Mouse (Mus musculus): ENCODE measurements around the gene Fam92b. TPM values are rescaled to one million over a fixed set of nuclear protein-coding genes. Genes with fewer than 3 reads are reported as not detected.
A peak's percentile ranks its signal among the peaks of the same experiment; 100 is the strongest.

Gene Fam92b
- polyA plus RNA-seq, 1 experiment from 2014 or later, result 1.3 TPM

- Histone ChIP-seq H3K27me3 (peaks cover 55% of the 10 kb centered on the region), H3K36me3 (no peaks in the 10 kb centered on the region), H3K9me3 (no peaks in the 10 kb centered on the region), H3K4me1 (peaks cover 20% of the 10 kb centered on the region), H3K4me3 (no peak overlapping the region), H3K4me2 (no peak overlapping the region), H3K9ac (no peak overlapping the region), H3K27ac (no peak overlapping the region)
- ATAC-seq (ENCODE audit: insufficient number of reproducible peaks, insufficient read depth, low FRiP score, low TSS enrichment, low read depth), result no peak
- 74% methylated on average over 1 of the region's 1 CpGs for WGBS
Observed at GRCm38 (mm10) chr8:120173195-120173594, 4.1 kb downstream of the Fam92b start.

- 35% methylated on average over 8 of the region's 8 CpGs for WGBS
- no peak overlapping the region for H3K4me2 ChIP-seq
- no peak overlapping the region for H3K9ac ChIP-seq
- no peaks in the 10 kb centered on the region for H3K36me3 ChIP-seq
- H3K4me1 ChIP-seq, result peaks cover 9% of the 10 kb centered on the region
- no peaks in the 10 kb centered on the region for H3K9me3 ChIP-seq
- ATAC-seq (ENCODE audit: insufficient number of reproducible peaks, insufficient read depth, low FRiP score, low TSS enrichment, low read depth), result no peak
- H3K27ac ChIP-seq, result no peak overlapping the region
- no peak overlapping the region for H3K4me3 ChIP-seq
- peaks cover 33% of the 10 kb centered on the region for H3K27me3 ChIP-seq
Observed at GRCm38 (mm10) chr8:120169119-120169518, 8.1 kb downstream of the Fam92b start.

- Histone ChIP-seq H3K27ac (no peak overlapping the region), H3K9me3 (no peaks in the 10 kb centered on the region), H3K4me3 (no peak overlapping the region), H3K9ac (no peak overlapping the region), H3K4me2 (no peak overlapping the region), H3K4me1 (peaks cover 9% of the 10 kb centered on the region), H3K27me3 (peaks cover 30% of the 10 kb centered on the region), H3K36me3 (no peaks in the 10 kb centered on the region)
- 0 out of 2 replicates have a peak, but pooled peaks have one; percentile 43 for ATAC-seq (ENCODE audit: insufficient number of reproducible peaks, insufficient read depth, low FRiP score, low TSS enrichment, low read depth)
- WGBS, result 39% methylated on average over 5 of the region's 5 CpGs
Observed at GRCm38 (mm10) chr8:120167821-120168220, 9.4 kb downstream of the Fam92b start.

GRCm38 (mm10) chr8:120167136-120167535 lies 10.1 kb downstream of the Fam92b start:
- no peak overlapping the region for H3K9ac ChIP-seq
- H3K27me3 ChIP-seq, result peaks cover 31% of the 10 kb centered on the region
- ATAC-seq (ENCODE audit: insufficient number of reproducible peaks, insufficient read depth, low FRiP score, low TSS enrichment, low read depth), result no peak
- no peak overlapping the region for H3K4me3 ChIP-seq
- H3K4me1 ChIP-seq, result peaks cover 9% of the 10 kb centered on the region
- H3K27ac ChIP-seq, result no peak overlapping the region
- WGBS, result 85% methylated on average over 8 of the region's 8 CpGs
- no peak overlapping the region for H3K4me2 ChIP-seq
- no peaks in the 10 kb centered on the region for H3K9me3 ChIP-seq
- H3K36me3 ChIP-seq, result no peaks in the 10 kb centered on the region

GRCm38 (mm10) chr8:120164026-120164425 lies 13.2 kb downstream of the Fam92b start:
- Histone ChIP-seq H3K9ac (no peak overlapping the region), H3K4me3 (no peak overlapping the region), H3K36me3 (no peaks in the 10 kb centered on the region), H3K4me1 (peaks cover 15% of the 10 kb centered on the region), H3K4me2 (no peak overlapping the region), H3K27me3 (peaks cover 30% of the 10 kb centered on the region), H3K9me3 (no peaks in the 10 kb centered on the region), H3K27ac (no peak overlapping the region)
- ATAC-seq (ENCODE audit: insufficient number of reproducible peaks, insufficient read depth, low FRiP score, low TSS enrichment, low read depth), result no peak
- 78% methylated on average over 5 of the region's 5 CpGs for WGBS

- no peak for ATAC-seq (ENCODE audit: insufficient number of reproducible peaks, insufficient read depth, low FRiP score, low TSS enrichment, low read depth)
- Histone ChIP-seq H3K27me3 (peaks cover 24% of the 10 kb centered on the region; the same call in 1 of the 2 replicates), H3K9me3 (no peaks in the 10 kb centered on the region), H3K4me3 (no peak overlapping the region), H3K4me2 (no peak overlapping the region), H3K9ac (no peak overlapping the region), H3K4me1 (peaks cover 15% of the 10 kb centered on the region), H3K36me3 (no peaks in the 10 kb centered on the region), H3K27ac (no peak overlapping the region)
- 66% methylated on average over 8 of the region's 8 CpGs for WGBS
Observed at GRCm38 (mm10) chr8:120163376-120163775, 13.9 kb downstream of the Fam92b start.

- no peak overlapping the region for H3K9ac ChIP-seq
- no peak overlapping the region for H3K4me2 ChIP-seq
- 0 out of 2 replicates have a peak, but pooled peaks cover 17% of the 10 kb centered on the region for H3K27me3 ChIP-seq
- no peak overlapping the region for H3K4me3 ChIP-seq
- H3K27ac ChIP-seq, result no peak overlapping the region
- no peaks in the 10 kb centered on the region for H3K9me3 ChIP-seq
- ATAC-seq (ENCODE audit: insufficient number of reproducible peaks, insufficient read depth, low FRiP score, low TSS enrichment, low read depth), result no peak
- no peaks in the 10 kb centered on the region for H3K36me3 ChIP-seq
- WGBS, result 85% methylated on average over 5 of the region's 5 CpGs
- 0 out of 2 replicates have a peak, but pooled peaks cover 7% of the 10 kb centered on the region for H3K4me1 ChIP-seq
Observed at GRCm38 (mm10) chr8:120162404-120162752, 14.9 kb downstream of the Fam92b start.

- 79% methylated on average over 16 of the region's 16 CpGs for whole genome bisulfite sequencing
- Histone ChIP-seq H3K4me3 (no peak overlapping the region), H3K4me1 (0 out of 2 replicates have a peak, but pooled peaks cover 7% of the 10 kb centered on the region), H3K36me3 (no peaks in the 10 kb centered on the region), H3K9ac (no peak overlapping the region), H3K4me2 (no peak overlapping the region), H3K27ac (no peak overlapping the region), H3K27me3 (0 out of 2 replicates have a peak, but pooled peaks cover 11% of the 10 kb centered on the region), H3K9me3 (no peaks in the 10 kb centered on the region)
- no peak for ATAC-seq (ENCODE audit: insufficient number of reproducible peaks, insufficient read depth, low FRiP score, low TSS enrichment, low read depth)
Observed at GRCm38 (mm10) chr8:120161658-120162403, 15.4 kb downstream of the Fam92b start.

- no peak overlapping the region for H3K4me3 ChIP-seq
- H3K27ac ChIP-seq, result no peak overlapping the region
- H3K4me1 ChIP-seq, result peaks cover 10% of the 10 kb centered on the region; the same call in 1 of the 2 replicates
- ATAC-seq (ENCODE audit: insufficient number of reproducible peaks, insufficient read depth, low FRiP score, low TSS enrichment, low read depth), result no peak
- H3K9me3 ChIP-seq, result no peaks in the 10 kb centered on the region
- H3K27me3 ChIP-seq, result 0 out of 2 replicates have a peak, but pooled peaks cover 6% of the 10 kb centered on the region
- no peak overlapping the region for H3K9ac ChIP-seq
- 76% methylated on average over 8 of the region's 8 CpGs for WGBS
- H3K36me3 ChIP-seq, result no peaks in the 10 kb centered on the region
- no peak overlapping the region for H3K4me2 ChIP-seq
Observed at GRCm38 (mm10) chr8:120160366-120160765, 16.9 kb downstream of the Fam92b start.

GRCm38 (mm10) chr8:120152636-120153035 lies 24.6 kb downstream of the Fam92b start:
- ATAC-seq (ENCODE audit: insufficient number of reproducible peaks, insufficient read depth, low FRiP score, low TSS enrichment, low read depth), result no peak
- no peak overlapping the region for H3K4me2 ChIP-seq
- no peaks in the 10 kb centered on the region for H3K9me3 ChIP-seq
- no peaks in the 10 kb centered on the region for H3K36me3 ChIP-seq
- 53% methylated on average over 7 of the region's 7 CpGs for WGBS
- no peak overlapping the region; the same call in 1 of the 2 replicates for H3K27ac ChIP-seq
- H3K4me3 ChIP-seq, result no peak overlapping the region
- peaks cover 18% of the 10 kb centered on the region for H3K4me1 ChIP-seq
- H3K9ac ChIP-seq, result no peak overlapping the region
- H3K27me3 ChIP-seq, result no peaks in the 10 kb centered on the region

- Histone ChIP-seq H3K4me3 (no peak overlapping the region), H3K4me2 (no peak overlapping the region), H3K4me1 (peaks cover 15% of the 10 kb centered on the region), H3K36me3 (no peaks in the 10 kb centered on the region), H3K27me3 (no peaks in the 10 kb centered on the region), H3K9ac (no peak overlapping the region), H3K9me3 (no peaks in the 10 kb centered on the region), H3K27ac (no peak overlapping the region)
- 51% methylated on average over 9 of the region's 9 CpGs for WGBS
- no peak for ATAC-seq (ENCODE audit: insufficient number of reproducible peaks, insufficient read depth, low FRiP score, low TSS enrichment, low read depth)
Observed at GRCm38 (mm10) chr8:120151151-120151550, 26.1 kb downstream of the Fam92b start.

GRCm38 (mm10) chr8:120150028-120150427 lies 27.2 kb downstream of the Fam92b start:
- H3K9ac ChIP-seq, result no peak overlapping the region
- no peaks in the 10 kb centered on the region for H3K36me3 ChIP-seq
- peaks cover 15% of the 10 kb centered on the region for H3K4me1 ChIP-seq
- H3K27ac ChIP-seq, result no peak overlapping the region
- no peak overlapping the region for H3K4me2 ChIP-seq
- WGBS, result 78% methylated on average over 12 of the region's 12 CpGs
- ATAC-seq (ENCODE audit: insufficient number of reproducible peaks, insufficient read depth, low FRiP score, low TSS enrichment, low read depth), result no peak
- no peak overlapping the region for H3K4me3 ChIP-seq
- H3K9me3 ChIP-seq, result no peaks in the 10 kb centered on the region
- no peaks in the 10 kb centered on the region for H3K27me3 ChIP-seq
